Comparison of ENCODE assay signal across 12 mouse cellular contexts in the genomic region with DNA sequence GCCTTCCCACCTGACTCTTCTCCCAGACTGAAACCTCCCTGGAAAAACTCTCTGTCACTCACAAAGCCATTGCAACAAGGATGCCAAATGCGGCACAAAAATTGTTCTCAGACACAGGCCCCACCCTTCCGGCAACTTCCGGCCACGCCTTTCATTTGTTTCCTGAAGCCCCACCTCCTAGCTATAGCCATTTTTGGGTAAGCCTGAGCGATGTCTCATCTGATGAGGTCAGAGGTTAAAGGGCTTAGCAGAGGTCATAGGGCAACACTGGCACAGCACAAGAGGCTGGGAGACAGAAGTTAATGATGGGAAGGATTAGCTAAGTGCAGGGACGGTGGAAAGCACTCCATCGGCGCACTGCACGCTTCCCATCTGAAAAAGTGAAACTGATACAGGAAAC. TPM values are rescaled to one million over a fixed set of nuclear protein-coding genes. Genes with fewer than 3 reads are reported as not detected.
A peak's percentile ranks its signal among the peaks of the same experiment; 100 is the strongest.
DNase-seq lines count a peak whose midpoint lies in the region; ATAC-seq and TF ChIP-seq lines count a peak whose summit lies in the region.
"Had no signal": no experiment of that assay in that cellular context is flagged by ENCODE, and none has a peak within 500 bp of the region (broad histone marks: within the 10 kb centered on the region; RNA-seq: fewer than 3 reads in every experiment).

No protein-coding gene starts in this region.

- no peaks in the 10 kb centered on the region for H3K79me2 ChIP-seq in CH12.LX (replicated peaks; ENCODE audit: control insufficient read depth, extremely low read depth, insufficient read depth, poor library complexity, severe bottlenecking)

- dilution Hi-C loops in CH12.LX (cut with MboI; ENCODE audit: extremely low pct_ligation_motif_present, extremely low pct_unique_long_range_greater_than_20kb, low sequenced_read_pairs), result no loop called here

- no peak for TF ChIP-seq POLR2A in CH12.LX (IDR thresholded peaks at IDR 0.05; ENCODE audit: low read depth, low read length)

- H3K9me3 ChIP-seq in CH12.LX (replicated peaks; ENCODE audit: low read length), result peaks cover 5% of the 10 kb centered on the region
- H3K9me3 ChIP-seq in ES-E14 (ENCODE audit: control insufficient read depth, insufficient read depth, low read depth, low read length), result no peaks in the 10 kb centered on the region
- no peaks in the 10 kb centered on the region for H3K9me3 ChIP-seq in intestine, embryonic 14.5 days (ENCODE audit: control insufficient read depth, low read length)
- no peaks in the 10 kb centered on the region for H3K9me3 ChIP-seq in neural tube, embryonic 15.5 days (replicated peaks)

- peaks cover 85% of the 10 kb centered on the region for H3K27me3 ChIP-seq in CH12.LX (replicated peaks)
- no peaks in the 10 kb centered on the region for H3K27me3 ChIP-seq in intestine, embryonic 14.5 days (replicated peaks; ENCODE audit: control insufficient read depth, insufficient read depth, low read length)
- no peaks in the 10 kb centered on the region for H3K27me3 ChIP-seq in neural tube, embryonic 15.5 days (replicated peaks)

- in situ Hi-C loops in CH12.LX (cut with MboI; ENCODE audit: low pct_ligation_motif_present, low pct_unique_long_range_greater_than_20kb, low sequenced_read_pairs) (no loop called here), ES-E14 (cut with MboI; ENCODE audit: low sequenced_read_pairs in 2 of 2, unreplicated experiment in 2 of 2) (no loop called here)

- no peak for TF ChIP-seq EP300 in CH12.LX (IDR thresholded peaks at IDR 0.05; ENCODE audit: low read length)

- no peak for ATAC-seq in intestine, embryonic 14.5 days (replicated peaks; ENCODE audit: low FRiP score, low TSS enrichment, low read depth)
- ATAC-seq in neural tube, embryonic 15.5 days (ENCODE audit: low FRiP score), result no peak

- H3K36me3 ChIP-seq in CH12.LX (replicated peaks in 1 of 2; ENCODE audit: control insufficient read depth in 1 of 2, insufficient read depth in 1 of 2, low read length in 1 of 2) (no peaks in the 10 kb centered on the region), ES-E14 (ENCODE audit: control insufficient read depth, insufficient read depth, low read length, poor library complexity, severe bottlenecking) (no peaks in the 10 kb centered on the region)
- H3K36me3 ChIP-seq in intestine, embryonic 14.5 days (ENCODE audit: control insufficient read depth, insufficient read depth, low read length), result no peaks in the 10 kb centered on the region
- peaks cover 9% of the 10 kb centered on the region for H3K36me3 ChIP-seq in neural tube, embryonic 15.5 days

- H3K27ac ChIP-seq in CH12.LX (ENCODE audit: insufficient read depth, low read depth) (no peak overlapping the region), ES-E14 (ENCODE audit: insufficient read depth, low read depth, low read length, poor library complexity, severe bottlenecking) (no peak overlapping the region)
- H3K27ac ChIP-seq in intestine, embryonic 14.5 days (ENCODE audit: low read depth), result no peak overlapping the region
- no peak overlapping the region for H3K27ac ChIP-seq in neural tube, embryonic 15.5 days (replicated peaks)

- TF ChIP-seq CTCF in CH12.LX (conservative IDR thresholded peaks at IDR 0.05 in 1 of 2, IDR thresholded peaks at IDR 0.05 in 1 of 2; ENCODE audit: low read depth in 2 of 2, low read length in 2 of 2), result no peak

- no peak for TF ChIP-seq RAD21 in CH12.LX (IDR thresholded peaks at IDR 0.05; ENCODE audit: low read depth, low read length)

- no peak overlapping the region for H3K4me3 ChIP-seq in CH12.LX (replicated peaks in 1 of 3; ENCODE audit: low read depth in 2 of 3, low read length in 2 of 3, poor library complexity in 1 of 3)
- peak overlapping the region; percentile 32 to 33 for H3K4me3 ChIP-seq in ES-E14 (ENCODE audit: insufficient read depth in 1 of 2, low read depth in 1 of 2, low read length in 2 of 2, poor library complexity in 1 of 2, severe bottlenecking in 1 of 2)
- no peak overlapping the region for H3K4me3 ChIP-seq in intestine, embryonic 14.5 days (ENCODE audit: low read depth, low read length)
- no peak overlapping the region for H3K4me3 ChIP-seq in neural tube, embryonic 15.5 days (replicated peaks)

- H3K4me1 ChIP-seq in CH12.LX (ENCODE audit: control insufficient read depth in 1 of 2, insufficient read depth in 2 of 2) (peaks cover 6 to 12% of the 10 kb centered on the region in 2 experiments), ES-E14 (ENCODE audit: control insufficient read depth in 2 of 2, insufficient read depth in 2 of 2, low read length in 2 of 2, poor library complexity in 1 of 2) (peaks cover 3 to 26% of the 10 kb centered on the region in 2 experiments; a peak in 2 of 4 replicates)
- H3K4me1 ChIP-seq in intestine, embryonic 14.5 days (replicated peaks; ENCODE audit: control insufficient read depth, insufficient read depth, low read length), result 0 out of 2 replicates have a peak, but pooled peaks cover 5% of the 10 kb centered on the region
- peaks cover 13% of the 10 kb centered on the region for H3K4me1 ChIP-seq in neural tube, embryonic 15.5 days

- H3K9ac ChIP-seq in CH12.LX (ENCODE audit: insufficient read depth, low read depth) (no peak overlapping the region), ES-E14 (ENCODE audit: insufficient read depth, low read depth, low read length, poor library complexity, severe bottlenecking) (peak overlapping the region; percentile 54; the same call in 1 of the 2 replicates)
- no peak overlapping the region for H3K9ac ChIP-seq in intestine, embryonic 14.5 days (ENCODE audit: low read length)
- H3K9ac ChIP-seq in neural tube, embryonic 15.5 days (replicated peaks), result no peak overlapping the region

- DNase-seq in CH12.LX (ENCODE audit: extremely low read depth), result no peak
- no peak for DNase-seq in ES-E14 (ENCODE audit: low read depth, low spot score)
- no peak for DNase-seq in intestine, embryonic 14.5 days (ENCODE audit: low spot score)
- peak; percentile 43 for DNase-seq in lung, postnatal 10 days
- no peak for DNase-seq in urinary bladder, postnatal 4 days (ENCODE audit: low spot score in 2 of 2)
- DNase-seq in gastrocnemius, postnatal 4 days (ENCODE audit: low spot score in 2 of 2), result no peak
- DNase-seq: cerebellum, adult 11-12 months; heart, postnatal 10 days; layer of hippocampus, adult 9-11 months; right cerebral cortex, adult 18-20 months; thymus, postnatal 14 days had no signal

- peak overlapping the region; percentile 5; the same call in 1 of the 2 replicates for H3K4me2 ChIP-seq in CH12.LX (ENCODE audit: insufficient read depth, low read depth, poor library complexity, severe bottlenecking)
- H3K4me2 ChIP-seq in intestine, embryonic 14.5 days (ENCODE audit: low read length), result peak overlapping the region; percentile 25
- no peak overlapping the region for H3K4me2 ChIP-seq in neural tube, embryonic 15.5 days

- 52% methylated on average over 9 of the region's 9 CpGs for WGBS in intestine, embryonic 14.5 days
- 72% methylated on average over 9 of the region's 9 CpGs for WGBS in neural tube, embryonic 15.5 days

TF ChIP-seq in CH12.LX, 34 proteins besides CTCF, POLR2A, EP300 and RAD21 (continues in another document):
- no peak for TF ChIP-seq ELF1 (IDR thresholded peaks at IDR 0.05; ENCODE audit: low read depth, low read length)
- TF ChIP-seq JUN (IDR thresholded peaks at IDR 0.05; ENCODE audit: insufficient read depth, low read depth, low read length), result no peak
- TF ChIP-seq SIN3A (IDR thresholded peaks at IDR 0.05; ENCODE audit: low read length), result no peak
- TF ChIP-seq CHD1 (IDR thresholded peaks at IDR 0.05; ENCODE audit: low read depth, low read length), result no peak
- TF ChIP-seq MAX (IDR thresholded peaks at IDR 0.05; ENCODE audit: low read length), result no peak
- TF ChIP-seq ZC3H11A (IDR thresholded peaks at IDR 0.05; ENCODE audit: low read depth, low read length), result no peak

TF ChIP-seq in ES-E14, 5 proteins besides CTCF, POLR2A, EP300 and RAD21:
- TF ChIP-seq ZC3H11A (IDR thresholded peaks at IDR 0.05; ENCODE audit: borderline replicate concordance, low read depth, low read length), result no peak
- no peak for TF ChIP-seq HCFC1 (IDR thresholded peaks at IDR 0.05; ENCODE audit: borderline replicate concordance, insufficient read depth, low read length)
- no peak for TF ChIP-seq ZNF384 (IDR thresholded peaks at IDR 0.05; ENCODE audit: low read depth, low read length)
- no peak for TF ChIP-seq MAFK (IDR thresholded peaks at IDR 0.05; ENCODE audit: insufficient read depth, low read depth, low read length)
- TF ChIP-seq CHD2 (IDR thresholded peaks at IDR 0.05; ENCODE audit: low read depth, low read length), result no peak

RNA-seq across cellular contexts. Expression of a gene that starts 12.4 kb away (rescaled TPM):
- total RNA-seq in CH12.LX (2012; rRNA removed), result 0.08 TPM in 1 of 2 replicates, not detected in the other
- not detected in 2 replicates for total RNA-seq in CH12.LX (2014; rRNA removed)
- polyA plus RNA-seq in CH12.LX (2012; ENCODE audit: insufficient read length, low read depth), result 0.20 TPM in 1 of 2 replicates, not detected in the other
- 4.6 and 8.0 TPM in 2 replicates for total RNA-seq in ES-E14 (2012; rRNA removed)
- polyA plus RNA-seq in intestine, embryonic 14.5 days (2014; fragmentation: Nextera tagmentation; extraction: Ambion mirVana), result 24.1 and 25.3 TPM in 2 replicates
- polyA plus RNA-seq in neural tube, embryonic 15.5 days (2015; fragmentation: Nextera tagmentation; extraction: Ambion mirVana), result 28.7 and 29.1 TPM in 2 replicates
- 10 to 100 TPM; 43.2 to 53.4 TPM for total RNA-seq in gastrocnemius, postnatal 4 days (2021)

RNA-seq across cellular contexts. Expression of a gene that starts 41.8 kb away (rescaled TPM):
- not detected in 2 replicates for total RNA-seq in CH12.LX (2012; rRNA removed)
- not detected in 2 replicates for total RNA-seq in CH12.LX (2014; rRNA removed)
- 0.38 TPM in 1 of 2 replicates, not detected in the other for polyA plus RNA-seq in CH12.LX (2012; ENCODE audit: insufficient read length, low read depth)
- 97.5 and 145 TPM in 2 replicates for total RNA-seq in ES-E14 (2012; rRNA removed)
- 5.5 and 6.6 TPM in 2 replicates for polyA plus RNA-seq in intestine, embryonic 14.5 days (2014; fragmentation: Nextera tagmentation; extraction: Ambion mirVana)
- 226 and 288 TPM in 2 replicates for polyA plus RNA-seq in neural tube, embryonic 15.5 days (2015; fragmentation: Nextera tagmentation; extraction: Ambion mirVana)
- 100 to 1,000 TPM; 453 to 501 TPM for total RNA-seq in gastrocnemius, postnatal 4 days (2021)

RNA-seq across cellular contexts. Expression of a gene that starts 41.9 kb away (rescaled TPM):
- not detected in 2 replicates for total RNA-seq in CH12.LX (2012; rRNA removed)
- not detected in 2 replicates for total RNA-seq in CH12.LX (2014; rRNA removed)
- not detected in 2 replicates for polyA plus RNA-seq in CH12.LX (2012; ENCODE audit: insufficient read length, low read depth)
- total RNA-seq in ES-E14 (2012; rRNA removed), result 0.49 TPM in 1 of 2 replicates, not detected in the other
- not detected in 2 replicates for polyA plus RNA-seq in intestine, embryonic 14.5 days (2014; fragmentation: Nextera tagmentation; extraction: Ambion mirVana)
- 1.3 and 1.6 TPM in 2 replicates for polyA plus RNA-seq in neural tube, embryonic 15.5 days (2015; fragmentation: Nextera tagmentation; extraction: Ambion mirVana)
- under 1 TPM; 0.60 to 0.81 TPM for total RNA-seq in gastrocnemius, postnatal 4 days (2021)

RNA-seq across cellular contexts. Expression of a gene that starts 44.4 kb away (rescaled TPM):
- not detected in 2 replicates for total RNA-seq in CH12.LX (2012; rRNA removed)
- not detected in 2 replicates for total RNA-seq in CH12.LX (2014; rRNA removed)
- not detected in 2 replicates for polyA plus RNA-seq in CH12.LX (2012; ENCODE audit: insufficient read length, low read depth)
- 0.09 and 0.53 TPM in 2 replicates for total RNA-seq in ES-E14 (2012; rRNA removed)
- not detected in 2 replicates for polyA plus RNA-seq in intestine, embryonic 14.5 days (2014; fragmentation: Nextera tagmentation; extraction: Ambion mirVana)
- polyA plus RNA-seq in neural tube, embryonic 15.5 days (2015; fragmentation: Nextera tagmentation; extraction: Ambion mirVana), result not detected in 2 replicates
- total RNA-seq in gastrocnemius, postnatal 4 days (2021), result not detected
- total RNA-seq: heart, postnatal 10 days had no signal

Comparison
In these comparisons a context has a peak if more than half of its experiments do, and no peak if none do; other contexts are left out.
1. H3K4me3 ChIP-seq: peak in ES-E14 (2 of 2); none in CH12.LX (0 of 3), intestine, embryonic 14.5 days (single experiment) and neural tube, embryonic 15.5 days (single experiment).
2. RNA of a gene that starts 41.8 kb away (total RNA-seq): 453 to 501 TPM in gastrocnemius, postnatal 4 days and 97.5 to 145 TPM in ES-E14; not detected in CH12.LX; every median in the first group is over 10 times any median in the second.